1 mouse cellular context compared by ENCODE assay signal in the genomic region with DNA sequence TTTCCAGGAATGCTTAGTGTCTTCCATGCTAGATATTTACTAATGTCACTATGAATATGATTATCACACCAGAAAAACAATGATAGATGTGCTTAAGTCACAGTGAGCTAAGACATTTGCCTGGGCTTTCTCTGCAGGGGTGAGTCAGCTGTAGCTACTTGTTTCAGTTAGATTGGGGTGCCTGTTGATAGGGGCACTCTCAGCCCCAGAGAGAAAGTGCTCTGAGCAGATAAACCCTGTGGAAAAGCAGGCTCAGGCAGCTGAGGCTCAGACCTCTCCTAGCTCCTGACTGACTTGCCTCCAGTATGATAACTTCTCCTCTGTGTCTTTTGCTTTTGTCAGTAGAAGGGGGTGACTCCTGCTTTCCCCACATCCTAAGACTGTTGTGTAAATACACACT.
TF ChIP-seq lines count a peak whose summit lies in the region.

No protein-coding gene starts in this region.

TF ChIP-seq in MEL, 35 proteins besides CTCF, POLR2A, EP300 and RAD21 (continued from another document):
- peak; percentile 88 for TF ChIP-seq GATA1 (IDR thresholded peaks at IDR 0.05; ENCODE audit: low read depth, low read length)
- no peak for TF ChIP-seq POLR2AphosphoS5 (IDR thresholded peaks at IDR 0.05; ENCODE audit: borderline replicate concordance, low read depth, low read length)
- peak; percentile 63 for TF ChIP-seq TAL1 (IDR thresholded peaks at IDR 0.05; ENCODE audit: low read length)
- peak; percentile 90 for TF ChIP-seq TCF12 (IDR thresholded peaks at IDR 0.05; ENCODE audit: low read depth, low read length)
- TF ChIP-seq TBP (IDR thresholded peaks at IDR 0.05; ENCODE audit: low read depth, low read length): peak; percentile 46; the same call in 1 of the 2 replicates
TF ChIP-seq in MEL: peak in this region for 8.
